Mouse (Mus musculus): ENCODE results near the gene Tspan5. TPM values are rescaled to one million over a fixed set of nuclear protein-coding genes. Genes with fewer than 3 reads are reported as not detected.

The Tspan5 gene
- 30.6 and 31.2 TPM in 2 replicates for total RNA-seq (2014; fragmentation: Nextera tagmentation)
- 39.1 and 43.2 TPM in 2 replicates for total RNA-seq (2017)

- peak; percentile 48 for ATAC-seq (replicated peaks; ENCODE audit: poor library complexity, severe bottlenecking)
These were observed at the start of gene Tspan5 for GRCm38 (mm10) chr3:138741649-138742565. Tspan5 (plus strand) TSS chr3:138742195.

- no peak for ATAC-seq (replicated peaks; ENCODE audit: poor library complexity, severe bottlenecking)
These were observed 49.7 kb upstream of the Tspan5 start for GRCm38 (mm10) chr3:138692302-138692701.

- peak; percentile 60 for ATAC-seq (replicated peaks; ENCODE audit: poor library complexity, severe bottlenecking)
These were observed 38.6 kb upstream of the Tspan5 start for GRCm38 (mm10) chr3:138703399-138703798.

- ATAC-seq (replicated peaks; ENCODE audit: poor library complexity, severe bottlenecking): peak; percentile 41
These were observed 37.5 kb upstream of the Tspan5 start for GRCm38 (mm10) chr3:138704469-138704868.

GRCm38 (mm10) chr3:138705875-138706274 lies 36.1 kb upstream of the Tspan5 start:
- no peak for ATAC-seq (replicated peaks; ENCODE audit: poor library complexity, severe bottlenecking)

GRCm38 (mm10) chr3:138709183-138709582 lies 32.8 kb upstream of the Tspan5 start:
- ATAC-seq (replicated peaks; ENCODE audit: poor library complexity, severe bottlenecking): no peak; the same call in 1 of the 2 replicates

- ATAC-seq (replicated peaks; ENCODE audit: poor library complexity, severe bottlenecking): no peak
These were observed 30.0 kb upstream of the Tspan5 start for GRCm38 (mm10) chr3:138711971-138712370.

- ATAC-seq (replicated peaks; ENCODE audit: poor library complexity, severe bottlenecking): no peak
These were observed 29.4 kb upstream of the Tspan5 start for GRCm38 (mm10) chr3:138712452-138713140.

- ATAC-seq (replicated peaks; ENCODE audit: poor library complexity, severe bottlenecking): no peak
These were observed 28.9 kb upstream of the Tspan5 start for GRCm38 (mm10) chr3:138713141-138713540.

GRCm38 (mm10) chr3:138714788-138715187 lies 27.2 kb upstream of the Tspan5 start:
- ATAC-seq (replicated peaks; ENCODE audit: poor library complexity, severe bottlenecking): no peak

GRCm38 (mm10) chr3:138715212-138715611 lies 26.8 kb upstream of the Tspan5 start:
- no peak for ATAC-seq (replicated peaks; ENCODE audit: poor library complexity, severe bottlenecking)

GRCm38 (mm10) chr3:138717040-138717439 lies 25.0 kb upstream of the Tspan5 start:
- ATAC-seq (replicated peaks; ENCODE audit: poor library complexity, severe bottlenecking): no peak

- no peak for ATAC-seq (replicated peaks; ENCODE audit: poor library complexity, severe bottlenecking)
These were observed 19.8 kb upstream of the Tspan5 start for GRCm38 (mm10) chr3:138722152-138722551.

- ATAC-seq (replicated peaks; ENCODE audit: poor library complexity, severe bottlenecking): no peak
These were observed 14.4 kb upstream of the Tspan5 start for GRCm38 (mm10) chr3:138727571-138727970.

GRCm38 (mm10) chr3:138728840-138729239 lies 13.2 kb upstream of the Tspan5 start:
- ATAC-seq (replicated peaks; ENCODE audit: poor library complexity, severe bottlenecking): no peak

- no peak for ATAC-seq (replicated peaks; ENCODE audit: poor library complexity, severe bottlenecking)
These were observed 11.2 kb upstream of the Tspan5 start for GRCm38 (mm10) chr3:138730812-138731211.

GRCm38 (mm10) chr3:138735760-138736159 lies 6.2 kb upstream of the Tspan5 start:
- ATAC-seq (replicated peaks; ENCODE audit: poor library complexity, severe bottlenecking): no peak

GRCm38 (mm10) chr3:138739150-138739700 lies 2.8 kb upstream of the Tspan5 start:
- ATAC-seq (replicated peaks; ENCODE audit: poor library complexity, severe bottlenecking): no peak

GRCm38 (mm10) chr3:138740291-138740690 lies 1.7 kb upstream of the Tspan5 start:
- ATAC-seq (replicated peaks; ENCODE audit: poor library complexity, severe bottlenecking): no peak

- peak; percentile 22 for ATAC-seq (replicated peaks; ENCODE audit: poor library complexity, severe bottlenecking)
These were observed 1.0 kb upstream of the Tspan5 start for GRCm38 (mm10) chr3:138740843-138741540.

All from granulocyte monocyte progenitor cell, adult 5-6 weeks (primary cell).